Mouse (Mus musculus): Measurements from ENCODE around the gene Pth1r.

- no peak for TF ChIP-seq CTCF (IDR thresholded peaks at IDR 0.05; ENCODE audit: low read depth, low read length)
- TF ChIP-seq POLR2A (IDR thresholded peaks at IDR 0.05; ENCODE audit: borderline replicate concordance, low read depth, low read length), result no peak; the same call in 1 of the 2 replicates
Measured at GRCm38 (mm10) chr9:110732623-110733022, 14.3 kb downstream of the Pth1r start.
